Mouse (Mus musculus): ENCODE data around the gene Sctr.

- TF ChIP-seq CTCF (IDR thresholded peaks at IDR 0.05; ENCODE audit: borderline replicate concordance, control insufficient read depth, extremely low read depth, insufficient read depth, low read length, poor library complexity) = no peak
- TF ChIP-seq POLR2A (IDR thresholded peaks at IDR 0.05; ENCODE audit: control insufficient read depth, extremely low read depth, insufficient read depth, low read length, poor library complexity) = no peak
These were observed 93.9 kb downstream of the Sctr start for GRCm38 (mm10) chr1:120100456-120101226.

All from thymus, adult 2 months (tissue).